Mouse (Mus musculus): ENCODE data around the gene Vdr.

The Vdr gene

GRCm38 (mm10) chr15:97919217-97919616 lies 8.8 kb upstream of the Vdr start:
- DNase-seq = no peak

- DNase-seq = no peak
These were observed 7.6 kb upstream of the Vdr start for GRCm38 (mm10) chr15:97917994-97918393.

- DNase-seq = peak; percentile 75
These were observed 3.9 kb upstream of the Vdr start for GRCm38 (mm10) chr15:97914331-97914747.

GRCm38 (mm10) chr15:97907801-97908751 lies 2.4 kb downstream of the Vdr start:
- DNase-seq = peak; percentile 83

- DNase-seq = peak; percentile 29
These were observed 3.2 kb downstream of the Vdr start for GRCm38 (mm10) chr15:97907202-97907601.

- no peak for DNase-seq
These were observed 5.1 kb downstream of the Vdr start for GRCm38 (mm10) chr15:97905281-97905680.

- DNase-seq = no peak
These were observed 6.0 kb downstream of the Vdr start for GRCm38 (mm10) chr15:97904339-97904991.

- DNase-seq = no peak
These were observed 7.0 kb downstream of the Vdr start for GRCm38 (mm10) chr15:97903261-97904009.

GRCm38 (mm10) chr15:97900991-97901390 lies 9.4 kb downstream of the Vdr start:
- DNase-seq = no peak

GRCm38 (mm10) chr15:97900336-97900912 lies 10.0 kb downstream of the Vdr start:
- DNase-seq = peak; percentile 44

GRCm38 (mm10) chr15:97899714-97900113 lies 10.7 kb downstream of the Vdr start:
- peak; percentile 81 for DNase-seq

GRCm38 (mm10) chr15:97898791-97899190 lies 11.6 kb downstream of the Vdr start:
- no peak for DNase-seq

GRCm38 (mm10) chr15:97896861-97897654 lies 13.4 kb downstream of the Vdr start:
- peak; percentile 78 for DNase-seq

- DNase-seq = no peak
These were observed 14.1 kb downstream of the Vdr start for GRCm38 (mm10) chr15:97896347-97896746.

- DNase-seq = peak; percentile 59
These were observed 14.6 kb downstream of the Vdr start for GRCm38 (mm10) chr15:97895847-97896246.

GRCm38 (mm10) chr15:97892506-97892905 lies 17.9 kb downstream of the Vdr start:
- no peak for DNase-seq

GRCm38 (mm10) chr15:97890450-97890849 lies 20.0 kb downstream of the Vdr start:
- no peak for DNase-seq

- DNase-seq = peak; percentile 62
These were observed 20.4 kb downstream of the Vdr start for GRCm38 (mm10) chr15:97890017-97890416.

- DNase-seq = no peak
These were observed 22.9 kb downstream of the Vdr start for GRCm38 (mm10) chr15:97887541-97888016.

- DNase-seq = no peak
These were observed 29.0 kb downstream of the Vdr start for GRCm38 (mm10) chr15:97881423-97881822.

- peak; percentile 63 for DNase-seq
These were observed 30.0 kb downstream of the Vdr start for GRCm38 (mm10) chr15:97880441-97880840.

Data from kidney, postnatal 14 days (tissue).